Mouse (Mus musculus) forebrain, embryonic 10.5 days (tissue): ENCODE measurements around the gene Syde1. TPM values are rescaled to one million over a fixed set of nuclear protein-coding genes. Genes with fewer than 3 reads are reported as not detected.

Source experiments
- DNase-seq: peaks from one replicate; pipeline ENCODE4 v3.0.0-alpha.2; 2017; ENCODE audit warnings: low spot score; ENCODE audit errors: extremely low spot score
- H3K27ac ChIP-seq: fragments of 300-500 bp; sonication (generic); 2 replicates; pipeline ENCODE4 v1.5.1; 2016; ENCODE audit warnings: mild to moderate bottlenecking
- H3K27me3 ChIP-seq: fragments of 300-500 bp; sonication (generic); 2 replicates; pipeline ENCODE4 v1.6.1; 2016; ENCODE audit warnings: mild to moderate bottlenecking; ENCODE audit not compliant: poor library complexity, severe bottlenecking
- H3K36me3 ChIP-seq: fragments of 300-500 bp; sonication (generic); replicated peaks from 2 replicates; pipeline ENCODE4 v1.6.1; 2016; ENCODE audit warnings: mild to moderate bottlenecking, moderate library complexity
- H3K4me1 ChIP-seq: fragments of 300-500 bp; sonication (generic); 2 replicates; pipeline ENCODE4 v1.6.1; 2016
- H3K4me3 ChIP-seq: fragments of 300-500 bp; sonication (generic); 2 replicates; pipeline ENCODE4 v1.5.1; 2016; ENCODE audit warnings: mild to moderate bottlenecking, moderate library complexity
- H3K9me3 ChIP-seq: fragments of 300-500 bp; sonication (generic); 2 replicates; pipeline ENCODE4 v1.6.1; 2016; ENCODE audit warnings: mild to moderate bottlenecking, moderate library complexity
- WGBS: fragments of 180-500 bp; shearing (Covaris S2); methylation state at CpG from one replicate; pipeline ENCODE4 v1.1.7; 2016; 5-methylcytosine and 5-hydroxymethylcytosine counted together
- polyA plus RNA-seq: library from polyadenylated mRNA; unstranded; fragments of >200 nt; fragmentation: Nextera tagmentation; extraction: Ambion mirVana; gene quantifications from 2 replicates; pipeline ENCODE4 v1.2.1, GENCODE M21; 2016

The Syde1 gene
- polyA plus RNA-seq, 1 experiment from 2014 or later = 13.3 TPM

GRCm38 (mm10) chr10:78574250-78575104 lies 17.3 kb downstream of the Syde1 start, which contains the start of gene Ilvbl:
Gene Ilvbl (plus strand): TSS chr10:78574346.
- H3K27me3 ChIP-seq = no peaks in the 10 kb centered on the region
- under 1% methylated on average over 51 of the region's 51 CpGs for WGBS
- H3K4me3 ChIP-seq = peak within 1 kb of the TSS; percentile 71
- no peaks in the 10 kb centered on the region for H3K9me3 ChIP-seq
- H3K36me3 ChIP-seq = peaks cover 24% of the 10 kb centered on the region
- peak within 1 kb of the TSS; percentile 91 for H3K27ac ChIP-seq
- DNase-seq = peak; percentile 93
- peaks cover 10% of the 10 kb centered on the region for H3K4me1 ChIP-seq

GRCm38 (mm10) chr10:78573226-78573625 lies 18.5 kb downstream of the Syde1 start:
- WGBS = 75% methylated on average over 3 of the region's 3 CpGs
- Histone ChIP-seq H3K27ac (no peak overlapping the region), H3K4me3 (no peak overlapping the region), H3K9me3 (no peaks in the 10 kb centered on the region), H3K27me3 (no peaks in the 10 kb centered on the region), H3K4me1 (peaks cover 10% of the 10 kb centered on the region), H3K36me3 (peaks cover 11% of the 10 kb centered on the region)
- DNase-seq = no peak

- H3K27ac ChIP-seq = no peak overlapping the region
- no peak for DNase-seq
- WGBS = 68% methylated on average over 2 of the region's 2 CpGs
- no peaks in the 10 kb centered on the region for H3K36me3 ChIP-seq
- no peaks in the 10 kb centered on the region for H3K9me3 ChIP-seq
- peaks cover 10% of the 10 kb centered on the region for H3K4me1 ChIP-seq
- no peak overlapping the region for H3K4me3 ChIP-seq
- H3K27me3 ChIP-seq = no peaks in the 10 kb centered on the region
Measured at GRCm38 (mm10) chr10:78570897-78571296, 20.9 kb downstream of the Syde1 start.

- peaks cover 5% of the 10 kb centered on the region for H3K4me1 ChIP-seq
- H3K9me3 ChIP-seq = no peaks in the 10 kb centered on the region
- H3K36me3 ChIP-seq = no peaks in the 10 kb centered on the region
- DNase-seq = no peak
- no peak overlapping the region for H3K4me3 ChIP-seq
- 79% methylated on average over 6 of the region's 6 CpGs for WGBS
- no peak overlapping the region for H3K27ac ChIP-seq
- H3K27me3 ChIP-seq = no peaks in the 10 kb centered on the region
Measured at GRCm38 (mm10) chr10:78570416-78570815, 21.3 kb downstream of the Syde1 start.

- H3K9me3 ChIP-seq = no peaks in the 10 kb centered on the region
- DNase-seq = no peak
- no peak overlapping the region for H3K4me3 ChIP-seq
- WGBS = 71% methylated on average over 3 of the region's 3 CpGs
- no peaks in the 10 kb centered on the region for H3K36me3 ChIP-seq
- no peaks in the 10 kb centered on the region for H3K4me1 ChIP-seq
- no peak overlapping the region for H3K27ac ChIP-seq
- H3K27me3 ChIP-seq = no peaks in the 10 kb centered on the region
Measured at GRCm38 (mm10) chr10:78569686-78570085, 22.1 kb downstream of the Syde1 start.

GRCm38 (mm10) chr10:78569191-78569590 lies 22.6 kb downstream of the Syde1 start:
- no peak overlapping the region for H3K4me3 ChIP-seq
- WGBS = 90% methylated on average over 3 of the region's 3 CpGs
- no peaks in the 10 kb centered on the region for H3K36me3 ChIP-seq
- no peaks in the 10 kb centered on the region for H3K27me3 ChIP-seq
- H3K27ac ChIP-seq = no peak overlapping the region
- no peak for DNase-seq
- H3K9me3 ChIP-seq = no peaks in the 10 kb centered on the region
- H3K4me1 ChIP-seq = no peaks in the 10 kb centered on the region

- WGBS = 91% methylated on average over 1 of the region's 1 CpGs
- no peak for DNase-seq
Measured at GRCm38 (mm10) chr10:78565070-78565469, 26.7 kb downstream of the Syde1 start.

GRCm38 (mm10) chr10:78540943-78541342 lies 50.8 kb downstream of the Syde1 start:
- Histone ChIP-seq H3K4me3 (no peak overlapping the region), H3K4me1 (no peaks in the 10 kb centered on the region), H3K27ac (no peak overlapping the region), H3K27me3 (no peaks in the 10 kb centered on the region), H3K9me3 (no peaks in the 10 kb centered on the region), H3K36me3 (no peaks in the 10 kb centered on the region)
- 68% methylated on average over 2 of the region's 2 CpGs for WGBS
- DNase-seq = no peak

More at GRCm38 (mm10) chr10:78565070-78565469, 26.7 kb downstream of the Syde1 start:
- Histone ChIP-seq H3K4me1 (no peaks in the 10 kb centered on the region), H3K27me3 (no peaks in the 10 kb centered on the region), H3K27ac (no peak overlapping the region), H3K36me3 (no peaks in the 10 kb centered on the region), H3K9me3 (no peaks in the 10 kb centered on the region), H3K4me3 (no peak overlapping the region)

Other genes starting within 250 kb of the Syde1 start
- 36.8 and 37.7 TPM in 2 replicates for gene Agpat3, start 239.5 kb downstream of the Syde1 start, polyA plus RNA-seq
- 338 and 366 TPM in 2 replicates for gene Rrp1, start 178.9 kb downstream of the Syde1 start, polyA plus RNA-seq
- 115 and 118 TPM in 2 replicates for gene Cstb, start 166.3 kb downstream of the Syde1 start, polyA plus RNA-seq
- gene Pdxk, start 127.0 kb downstream of the Syde1 start, polyA plus RNA-seq = 13.0 and 14.0 TPM in 2 replicates
- gene Olfr1358, start 74.5 kb downstream of the Syde1 start, polyA plus RNA-seq = not detected in 2 replicates
- 33.0 and 33.3 TPM in 2 replicates for gene Ilvbl, start 17.6 kb downstream of the Syde1 start, polyA plus RNA-seq
- gene Olfr1357, start 26.1 kb upstream of the Syde1 start, polyA plus RNA-seq = not detected in 2 replicates
- gene Casp14, start 126.3 kb upstream of the Syde1 start, polyA plus RNA-seq = not detected in 2 replicates
- gene Ccdc105, start 161.1 kb upstream of the Syde1 start, polyA plus RNA-seq = 0.15 and 0.19 TPM in 2 replicates
- gene Slc1a6, start 188.5 kb upstream of the Syde1 start, polyA plus RNA-seq = 1.5 and 1.9 TPM in 2 replicates